Mouse (Mus musculus) C2C12 (cell line): ENCODE measurements around the gene Tmem38b. TPM values are rescaled to one million over a fixed set of nuclear protein-coding genes. Genes with fewer than 3 reads are reported as not detected.

Experiments
- H3K27me3 ChIP-seq: one replicate; pipeline ENCODE4 v1.6.1; 2011; ENCODE audit not compliant: control insufficient read depth, insufficient read depth, insufficient read length
- H3K36me3 ChIP-seq: one replicate; pipeline ENCODE4 v1.6.1; 2011; ENCODE audit not compliant: control insufficient read depth, insufficient read depth
- H3K4me3 ChIP-seq: one replicate; pipeline ENCODE4 v1.5.1; 2011; ENCODE audit warnings: mild to moderate bottlenecking, control low read depth; ENCODE audit not compliant: poor library complexity, insufficient read depth, severe bottlenecking
- H3K79me2 ChIP-seq: one replicate; pipeline ENCODE4 v1.6.1; 2011; ENCODE audit not compliant: control insufficient read depth, insufficient read depth
- H3K79me3 ChIP-seq: one replicate; pipeline ENCODE4 v1.6.1; 2011; ENCODE audit warnings: low read depth, control low read depth
- H3ac ChIP-seq: one replicate; pipeline ENCODE3; 2011; ENCODE audit warnings: low read depth; ENCODE audit not compliant: control insufficient read depth, insufficient read length
- CEBPB ChIP-seq: IDR thresholded peaks from one replicate; pipeline ENCODE4 v1.6.1; 2011; ENCODE audit warnings: low read depth, mild to moderate bottlenecking, control low read depth, moderate library complexity
- CTCF ChIP-seq: IDR thresholded peaks from one replicate; pipeline ENCODE4 v1.5.1; 2011; ENCODE audit not compliant: control insufficient read depth, insufficient read depth, insufficient read length
- FOSL1 ChIP-seq: IDR thresholded peaks from one replicate; pipeline ENCODE4 v1.8.0; 2011; ENCODE audit warnings: mild to moderate bottlenecking, low read length; ENCODE audit not compliant: poor library complexity, insufficient read depth, severe bottlenecking
- MAX ChIP-seq: IDR thresholded peaks from one replicate; pipeline ENCODE4 v1.6.1; 2011; ENCODE audit warnings: mild to moderate bottlenecking, control low read depth
- MYOD1 ChIP-seq: IDR thresholded peaks from one replicate; pipeline ENCODE4 v1.6.1; 2011; ENCODE audit warnings: low read depth; ENCODE audit not compliant: control insufficient read depth, insufficient read length
- MYOG ChIP-seq: IDR thresholded peaks from one replicate; pipeline ENCODE4 v1.6.1; 2011; ENCODE audit not compliant: control insufficient read depth, insufficient read length; ENCODE audit errors: extremely low read depth
- USF1 ChIP-seq: IDR thresholded peaks from one replicate; pipeline ENCODE4 v1.6.1; 2011; ENCODE audit warnings: low read depth, mild to moderate bottlenecking, control low read depth, moderate library complexity
- polyA plus RNA-seq: library from polyadenylated mRNA; unstranded; fragments of >200 nt; fragmentation: generic; extraction: Trizol; gene quantifications from one replicate; pipeline ENCODE4 v1.2.1, GENCODE M21; 2012; ENCODE audit warnings: missing spikeins

Tmem38b gene
- polyA plus RNA-seq, 1 experiment = 5.6 TPM

- H3K36me3 ChIP-seq = peaks cover 3% of the 10 kb centered on the region
- H3K79me2 ChIP-seq = no peaks in the 10 kb centered on the region
- H3K27me3 ChIP-seq = no peaks in the 10 kb centered on the region
- no peak overlapping the region for H3ac ChIP-seq
- no peak overlapping the region for H3K4me3 ChIP-seq
- TF ChIP-seq CEBPB (no peak), MYOD1 (no peak), MYOG (no peak), FOSL1 (no peak), USF1 (no peak), CTCF (no peak), MAX (no peak)
- no peaks in the 10 kb centered on the region for H3K79me3 ChIP-seq
These were observed 20.5 kb downstream of the Tmem38b start for GRCm38 (mm10) chr4:53846326-53846725.

GRCm38 (mm10) chr4:53847541-53847940, 21.7 kb downstream of the Tmem38b start:
- no peaks in the 10 kb centered on the region for H3K79me3 ChIP-seq
- peaks cover 8% of the 10 kb centered on the region for H3K36me3 ChIP-seq
- H3K27me3 ChIP-seq = no peaks in the 10 kb centered on the region
- no peak overlapping the region for H3ac ChIP-seq
- TF ChIP-seq USF1 (no peak), MYOG (no peak), CTCF (no peak), MAX (no peak), MYOD1 (no peak), CEBPB (no peak), FOSL1 (no peak)
- H3K4me3 ChIP-seq = no peak overlapping the region
- H3K79me2 ChIP-seq = no peaks in the 10 kb centered on the region

GRCm38 (mm10) chr4:53848308-53848707, 22.5 kb downstream of the Tmem38b start:
- TF ChIP-seq MYOG (no peak), USF1 (no peak), MAX (no peak), FOSL1 (no peak), MYOD1 (no peak), CTCF (no peak), CEBPB (no peak)
- no peaks in the 10 kb centered on the region for H3K79me2 ChIP-seq
- H3K4me3 ChIP-seq = no peak overlapping the region
- no peaks in the 10 kb centered on the region for H3K27me3 ChIP-seq
- no peaks in the 10 kb centered on the region for H3K79me3 ChIP-seq
- H3K36me3 ChIP-seq = peaks cover 8% of the 10 kb centered on the region
- no peak overlapping the region for H3ac ChIP-seq

GRCm38 (mm10) chr4:53848816-53849215, 23.0 kb downstream of the Tmem38b start:
- TF ChIP-seq MYOG = no peak
- TF ChIP-seq CTCF = no peak
- TF ChIP-seq MYOD1 = no peak
- TF ChIP-seq USF1 = no peak
- no peak for TF ChIP-seq CEBPB
- TF ChIP-seq MAX = no peak
- TF ChIP-seq FOSL1 = no peak
- Histone ChIP-seq H3ac (no peak overlapping the region), H3K4me3 (no peak overlapping the region), H3K27me3 (no peaks in the 10 kb centered on the region), H3K36me3 (peaks cover 8% of the 10 kb centered on the region), H3K79me3 (no peaks in the 10 kb centered on the region), H3K79me2 (no peaks in the 10 kb centered on the region)

GRCm38 (mm10) chr4:53849804-53850203, 24.0 kb downstream of the Tmem38b start:
- no peaks in the 10 kb centered on the region for H3K27me3 ChIP-seq
- no peak for TF ChIP-seq USF1
- TF ChIP-seq MYOD1 = no peak
- no peak for TF ChIP-seq CEBPB
- no peak for TF ChIP-seq FOSL1
- no peak for TF ChIP-seq MYOG
- no peak for TF ChIP-seq CTCF
- TF ChIP-seq MAX = no peak
- H3ac ChIP-seq = no peak overlapping the region
- H3K79me3 ChIP-seq = no peaks in the 10 kb centered on the region
- H3K79me2 ChIP-seq = no peaks in the 10 kb centered on the region
- peaks cover 12% of the 10 kb centered on the region for H3K36me3 ChIP-seq
- no peak overlapping the region for H3K4me3 ChIP-seq

GRCm38 (mm10) chr4:53853333-53853732, 27.5 kb downstream of the Tmem38b start:
- no peak overlapping the region for H3K4me3 ChIP-seq
- no peaks in the 10 kb centered on the region for H3K79me2 ChIP-seq
- no peaks in the 10 kb centered on the region for H3K27me3 ChIP-seq
- TF ChIP-seq FOSL1 (no peak), CTCF (no peak), CEBPB (no peak), MYOD1 (no peak), USF1 (no peak), MYOG (no peak), MAX (no peak)
- H3K79me3 ChIP-seq = no peaks in the 10 kb centered on the region
- H3K36me3 ChIP-seq = peaks cover 12% of the 10 kb centered on the region
- H3ac ChIP-seq = no peak overlapping the region
